Mouse (Mus musculus) heart, embryonic 11.5 days (tissue): Measurements from ENCODE around the gene Krtap4-2. TPM values are rescaled to one million over a fixed set of nuclear protein-coding genes. Genes with fewer than 3 reads are reported as not detected.
"Not testable (repeated sequence)": the region's sequence is repeated elsewhere in the genome, so short reads cannot be mapped to it uniquely, and the experiment has no call there.

ENCODE experiments used
- ATAC-seq: fragments of 200-750 bp; cut with Nextera tagmentation; replicated peaks from 2 replicates; pipeline ENCODE4 v1.8.0; 2017; ENCODE audit warnings: moderate library complexity; ENCODE audit not compliant: insufficient number of reproducible peaks, low FRiP score, low TSS enrichment
- H3K27ac ChIP-seq: fragments of 300-500 bp; sonication (generic); 2 replicates; pipeline ENCODE4 v1.5.1; 2014; ENCODE audit warnings: mild to moderate bottlenecking, low read depth, low read length
- H3K27me3 ChIP-seq: fragments of 300-500 bp; sonication (generic); 2 replicates; pipeline ENCODE4 v1.6.1; 2014; ENCODE audit warnings: mild to moderate bottlenecking, low read length, mixed read lengths; ENCODE audit not compliant: control insufficient read depth, insufficient read depth
- H3K36me3 ChIP-seq: fragments of 300-500 bp; sonication (generic); 2 replicates; pipeline ENCODE4 v1.6.1; 2014; ENCODE audit warnings: mild to moderate bottlenecking, low read length, moderate library complexity, mixed read lengths; ENCODE audit not compliant: control insufficient read depth, insufficient read depth
- H3K4me1 ChIP-seq: fragments of 300-500 bp; sonication (generic); 2 replicates; pipeline ENCODE4 v1.6.1; 2014; ENCODE audit warnings: low read length; ENCODE audit not compliant: control insufficient read depth, insufficient read depth
- H3K4me2 ChIP-seq: fragments of 300-500 bp; sonication (generic); 2 replicates; pipeline ENCODE4 v1.6.1; 2014; ENCODE audit warnings: mild to moderate bottlenecking, moderate library complexity
- H3K4me3 ChIP-seq: fragments of 300-500 bp; sonication (generic); 2 replicates; pipeline ENCODE4 v1.5.1; 2014; ENCODE audit warnings: low read depth, low read length
- H3K9ac ChIP-seq: fragments of 300-500 bp; sonication (generic); 2 replicates; pipeline ENCODE4 v1.6.1; 2014; ENCODE audit warnings: mild to moderate bottlenecking, low read depth, low read length, moderate library complexity
- H3K9me3 ChIP-seq: fragments of 300-500 bp; sonication (generic); replicated peaks from 2 replicates; pipeline ENCODE4 v1.6.1; 2016; ENCODE audit warnings: low read length; ENCODE audit not compliant: control insufficient read depth
- WGBS: fragments of 180-500 bp; shearing (Covaris S2); extraction: QIAGEN DNeasy Blood & Tissue Kit; methylation state at CpG from one replicate; pipeline ENCODE4 v1.1.7; 2014; ENCODE audit not compliant: insufficient replicate concordance; 5-methylcytosine and 5-hydroxymethylcytosine counted together
- polyA plus RNA-seq: library from polyadenylated mRNA; unstranded; fragments of >200 nt; fragmentation: Nextera tagmentation; extraction: Ambion mirVana; gene quantifications from 2 replicates; pipeline ENCODE4 v1.2.1, GENCODE M21; 2014

Gene Krtap4-2
- polyA plus RNA-seq, 1 experiment from 2014 or later, result not detected

- H3K9ac ChIP-seq, result no peak overlapping the region
Measured at GRCm38 (mm10) chr11:99644351-99644750, 9.5 kb upstream of the Krtap4-2 start.

DNA sequence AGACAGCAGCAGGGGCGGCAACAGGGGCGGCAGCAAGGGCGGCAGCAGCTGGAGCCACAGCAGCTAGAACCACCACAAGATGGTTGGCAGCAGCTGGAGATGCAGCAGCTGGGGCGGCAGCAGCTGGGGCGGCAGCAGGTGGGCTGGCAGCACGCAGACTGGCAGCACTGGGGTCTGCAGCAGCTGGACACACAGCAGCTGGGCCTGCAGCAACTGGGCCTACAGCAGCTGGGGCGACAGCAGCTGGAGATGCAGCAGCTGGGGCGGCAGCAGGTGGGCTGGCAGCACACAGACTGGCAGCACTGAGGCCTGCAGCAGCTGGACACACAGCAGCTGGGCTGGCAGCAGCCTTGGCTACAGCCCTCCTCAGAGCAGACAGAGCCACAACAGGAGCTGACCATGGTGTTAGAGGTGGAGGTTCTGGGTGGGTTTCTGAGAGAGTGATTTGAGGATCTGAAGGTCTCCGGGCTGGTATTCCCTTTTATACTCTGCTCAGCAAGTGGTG is 8.8 kb upstream of the Krtap4-2 start, which contains the start of gene Krtap4-7:
Krtap4-7 (minus strand) TSS at position 455 of the 505 bp plus-strand sequence.
- not testable (repeated sequence) for H3K4me2 ChIP-seq, H3K9me3 ChIP-seq, H3K27ac ChIP-seq, ATAC-seq, H3K4me3 ChIP-seq, H3K36me3 ChIP-seq, H3K4me1 ChIP-seq, H3K9ac ChIP-seq, H3K27me3 ChIP-seq
- WGBS, result 70% methylated on average over 9 of the region's 9 CpGs

More at GRCm38 (mm10) chr11:99644351-99644750, 9.5 kb upstream of the Krtap4-2 start:
- H3K4me3 ChIP-seq, result no peak overlapping the region
- H3K4me1 ChIP-seq, result no peaks in the 10 kb centered on the region
- H3K4me2 ChIP-seq, result no peak overlapping the region
- H3K27me3 ChIP-seq, result no peaks in the 10 kb centered on the region
- no peak for ATAC-seq
- H3K36me3 ChIP-seq, result no peaks in the 10 kb centered on the region
- 75% methylated on average over 3 of the region's 3 CpGs for WGBS
- H3K9me3 ChIP-seq, result no peaks in the 10 kb centered on the region
- no peak overlapping the region for H3K27ac ChIP-seq

DNA sequence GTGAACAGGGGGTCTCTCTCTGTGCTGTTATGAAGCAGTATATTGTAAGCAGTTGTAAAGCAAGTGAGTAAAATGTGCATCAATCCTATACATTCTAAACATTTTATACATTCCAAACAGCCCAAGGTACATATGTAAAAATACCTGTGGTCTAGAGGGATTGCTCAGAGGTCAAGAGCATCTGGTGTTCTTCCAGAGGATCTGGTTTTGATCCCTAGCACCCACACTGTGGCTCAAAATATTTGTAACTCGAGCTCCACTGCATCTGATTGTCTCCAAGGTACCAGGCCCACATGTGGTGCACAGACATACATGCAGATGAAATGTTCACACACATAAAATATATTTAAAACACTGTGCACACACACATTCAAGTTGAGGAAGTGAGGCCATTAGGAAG is 6.0 kb upstream of the Krtap4-2 start:
- 20% methylated on average over 1 of the region's 1 CpGs for WGBS
- no peaks in the 10 kb centered on the region for H3K27me3 ChIP-seq
- H3K9me3 ChIP-seq, result no peaks in the 10 kb centered on the region
- H3K4me2 ChIP-seq, result no peak overlapping the region
- H3K4me1 ChIP-seq, result no peaks in the 10 kb centered on the region
- H3K4me3 ChIP-seq, result no peak overlapping the region
- no peak for ATAC-seq
- no peak overlapping the region for H3K9ac ChIP-seq
- H3K36me3 ChIP-seq, result no peaks in the 10 kb centered on the region
- H3K27ac ChIP-seq, result no peak overlapping the region

GRCm38 (mm10) chr11:99637086-99637485 is 2.2 kb upstream of the Krtap4-2 start:
- ATAC-seq, result no peak

DNA sequence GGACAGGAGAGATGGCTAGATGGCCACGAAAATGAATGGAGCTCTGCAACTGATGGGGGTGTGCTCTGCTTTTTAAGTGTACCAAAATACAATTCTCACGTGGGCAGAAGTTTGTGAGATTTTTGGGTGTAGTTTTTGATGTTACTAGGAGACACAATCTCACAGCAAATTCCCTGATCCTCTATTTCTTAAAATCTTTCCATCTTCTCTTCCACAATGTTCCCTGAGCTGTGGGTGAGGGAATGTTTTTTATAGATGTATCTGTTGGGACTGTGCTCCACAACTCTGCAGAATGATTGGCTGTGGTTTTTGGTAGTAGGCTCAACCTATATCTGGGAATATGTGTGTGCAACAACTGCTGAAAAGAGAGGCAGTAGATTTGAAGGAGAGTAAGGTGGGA is 1.6 kb downstream of the Krtap4-2 start:
- no peak for ATAC-seq
- H3K4me3 ChIP-seq, result no peak overlapping the region
- H3K4me2 ChIP-seq, result no peak overlapping the region
- H3K9ac ChIP-seq, result no peak overlapping the region
- H3K9me3 ChIP-seq, result no peaks in the 10 kb centered on the region
- no peaks in the 10 kb centered on the region for H3K36me3 ChIP-seq
- no peak overlapping the region for H3K27ac ChIP-seq
- H3K27me3 ChIP-seq, result no peaks in the 10 kb centered on the region
- H3K4me1 ChIP-seq, result no peaks in the 10 kb centered on the region
- WGBS, result 54% methylated on average over 2 of the region's 2 CpGs

More at GRCm38 (mm10) chr11:99637086-99637485, 2.2 kb upstream of the Krtap4-2 start:
- Histone ChIP-seq H3K4me2 (no peak overlapping the region), H3K27ac (no peak overlapping the region), H3K27me3 (no peaks in the 10 kb centered on the region), H3K36me3 (no peaks in the 10 kb centered on the region), H3K4me3 (no peak overlapping the region), H3K9me3 (no peaks in the 10 kb centered on the region), H3K9ac (no peak overlapping the region), H3K4me1 (no peaks in the 10 kb centered on the region)
- 71% methylated on average over 1 of the region's 1 CpGs for WGBS

GRCm38 (mm10) chr11:99630890-99631289 is 4.0 kb downstream of the Krtap4-2 start:
- H3K4me3 ChIP-seq, result no peak overlapping the region
- no peaks in the 10 kb centered on the region for H3K9me3 ChIP-seq
- no peak overlapping the region for H3K4me2 ChIP-seq
- no peak overlapping the region for H3K9ac ChIP-seq
- H3K27ac ChIP-seq, result no peak overlapping the region
- no peaks in the 10 kb centered on the region for H3K36me3 ChIP-seq
- H3K4me1 ChIP-seq, result no peaks in the 10 kb centered on the region
- no peaks in the 10 kb centered on the region for H3K27me3 ChIP-seq
- 69% methylated on average over 3 of the region's 3 CpGs for WGBS
- ATAC-seq, result no peak

DNA sequence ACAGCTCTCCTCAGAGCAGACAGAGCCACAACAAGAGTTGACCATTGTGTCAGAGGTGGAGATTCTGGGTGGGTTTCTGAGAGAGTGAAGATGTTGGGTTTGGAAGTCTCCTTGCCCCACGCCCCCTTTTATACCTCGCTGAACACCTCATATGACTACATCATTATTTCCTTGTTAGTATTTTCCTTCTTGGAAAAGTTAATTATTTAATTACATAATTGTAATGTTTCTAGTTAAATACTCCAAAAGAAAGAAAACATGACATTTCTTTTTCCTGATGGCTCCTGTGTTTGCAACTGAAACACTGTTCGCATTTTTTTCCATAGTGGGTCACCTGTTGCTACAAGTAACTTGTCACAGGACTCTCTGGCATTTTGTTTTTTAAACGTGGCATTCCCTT is 6.7 kb downstream of the Krtap4-2 start, which contains the start of gene Krtap4-1:
Krtap4-1 (minus strand) TSS at position 101 of the 400 bp plus-strand sequence.
- Histone ChIP-seq H3K9me3 (no peaks in the 10 kb centered on the region), H3K4me1 (no peaks in the 10 kb centered on the region), H3K27ac (no peak within 1 kb of the TSS), H3K27me3 (no peaks in the 10 kb centered on the region), H3K4me2 (no peak within 1 kb of the TSS), H3K4me3 (no peak within 1 kb of the TSS), H3K36me3 (no peaks in the 10 kb centered on the region), H3K9ac (no peak within 1 kb of the TSS)
- WGBS, result 72% methylated on average over 4 of the region's 4 CpGs
- no peak for ATAC-seq

DNA sequence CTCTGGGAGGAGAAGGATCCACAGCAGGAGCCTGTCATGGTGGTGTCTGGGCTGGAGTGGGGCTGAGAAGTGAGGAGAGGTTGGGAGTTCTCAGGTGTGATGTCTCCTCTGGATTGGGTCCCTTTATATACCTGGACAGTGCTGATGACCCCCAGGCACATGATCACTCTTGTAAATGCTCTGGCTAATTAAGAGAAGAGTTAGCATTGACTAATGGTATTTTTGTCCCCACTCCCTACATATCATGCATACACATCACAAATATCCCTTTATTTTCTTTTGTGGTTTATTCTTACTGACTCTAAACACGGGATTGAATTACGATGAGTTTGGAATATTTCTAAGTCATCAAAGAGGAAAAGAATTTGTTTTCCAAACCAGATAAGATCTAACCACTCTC is 14.5 kb downstream of the Krtap4-2 start, which contains the start of gene Gm11562:
Gm11562 (minus strand) TSS at position 101 of the 400 bp plus-strand sequence.
- 76% methylated on average over 2 of the region's 2 CpGs for WGBS
- H3K9me3 ChIP-seq, result no peaks in the 10 kb centered on the region
- no peak within 1 kb of the TSS for H3K9ac ChIP-seq
- no peak within 1 kb of the TSS for H3K27ac ChIP-seq
- ATAC-seq, result no peak
- no peaks in the 10 kb centered on the region for H3K4me1 ChIP-seq
- no peaks in the 10 kb centered on the region for H3K27me3 ChIP-seq
- no peaks in the 10 kb centered on the region for H3K36me3 ChIP-seq
- no peak within 1 kb of the TSS for H3K4me3 ChIP-seq
- no peak within 1 kb of the TSS for H3K4me2 ChIP-seq

GRCm38 (mm10) chr11:99614796-99615363 is 20.0 kb downstream of the Krtap4-2 start, which contains the start of gene Krtap2-4:
Krtap2-4 (minus strand) TSS chr11:99614846.
- no peaks in the 10 kb centered on the region for H3K9me3 ChIP-seq
- H3K9ac ChIP-seq, result no peak within 1 kb of the TSS
- no peaks in the 10 kb centered on the region for H3K4me1 ChIP-seq
- ATAC-seq, result no peak
- H3K4me3 ChIP-seq, result no peak within 1 kb of the TSS
- no peaks in the 10 kb centered on the region for H3K36me3 ChIP-seq
- whole genome bisulfite sequencing, result 65% methylated on average over 3 of the region's 3 CpGs
- H3K27ac ChIP-seq, result no peak within 1 kb of the TSS
- H3K4me2 ChIP-seq, result no peak within 1 kb of the TSS
- no peaks in the 10 kb centered on the region for H3K27me3 ChIP-seq
